Mouse (Mus musculus): ENCODE data around the gene Lrrc26. TPM values are rescaled to one million over a fixed set of nuclear protein-coding genes. Genes with fewer than 3 reads are reported as not detected.

Lrrc26 gene
- polyA plus RNA-seq (2012; fragmentation: generic; extraction: Trizol): not detected
- long read RNA-seq, experiment 1: 0 reads
- long read RNA-seq, experiment 2: 0 reads

GRCm38 (mm10) chr2:25289651-25290050 lies at the start of gene Lrrc26:
Gene Lrrc26 (plus strand): TSS chr2:25289915.
- H3K36me3 ChIP-seq (ENCODE audit: control insufficient read depth, insufficient read depth): peaks cover 15% of the 10 kb centered on the region
- H3K79me2 ChIP-seq (ENCODE audit: control insufficient read depth, insufficient read depth): no peaks in the 10 kb centered on the region
- peaks cover 56% of the 10 kb centered on the region for H3K27me3 ChIP-seq (ENCODE audit: control insufficient read depth, insufficient read depth, insufficient read length)
- TF ChIP-seq MAX (IDR thresholded peaks at IDR 0.05): no peak
- TF ChIP-seq MYOD1 (IDR thresholded peaks at IDR 0.05; ENCODE audit: control insufficient read depth, insufficient read length, low read depth): no peak
- TF ChIP-seq CTCF (IDR thresholded peaks at IDR 0.05; ENCODE audit: control insufficient read depth, insufficient read depth, insufficient read length): no peak
- TF ChIP-seq FOSL1 (IDR thresholded peaks at IDR 0.05; ENCODE audit: insufficient read depth, low read length, poor library complexity, severe bottlenecking): no peak
- TF ChIP-seq USF1 (IDR thresholded peaks at IDR 0.05; ENCODE audit: low read depth): no peak
- TF ChIP-seq MYOG (IDR thresholded peaks at IDR 0.05; ENCODE audit: control insufficient read depth, extremely low read depth, insufficient read length): no peak
- no peak for TF ChIP-seq CEBPB (IDR thresholded peaks at IDR 0.05; ENCODE audit: low read depth)
- no peaks in the 10 kb centered on the region for H3K79me3 ChIP-seq (ENCODE audit: low read depth)
- H3ac ChIP-seq (ENCODE audit: control insufficient read depth, insufficient read length, low read depth): no peak within 1 kb of the TSS
- no peak within 1 kb of the TSS for H3K4me3 ChIP-seq (ENCODE audit: insufficient read depth, poor library complexity, severe bottlenecking)

- no peak overlapping the region for H3ac ChIP-seq (ENCODE audit: control insufficient read depth, insufficient read length, low read depth)
- H3K4me3 ChIP-seq (ENCODE audit: insufficient read depth, poor library complexity, severe bottlenecking): no peak overlapping the region
- peaks cover 33% of the 10 kb centered on the region for H3K27me3 ChIP-seq (ENCODE audit: control insufficient read depth, insufficient read depth, insufficient read length)
- H3K36me3 ChIP-seq (ENCODE audit: control insufficient read depth, insufficient read depth): peaks cover 2% of the 10 kb centered on the region
- H3K79me3 ChIP-seq (ENCODE audit: low read depth): no peaks in the 10 kb centered on the region
- TF ChIP-seq MYOD1 (IDR thresholded peaks at IDR 0.05; ENCODE audit: control insufficient read depth, insufficient read length, low read depth): no peak
- no peak for TF ChIP-seq MAX (IDR thresholded peaks at IDR 0.05)
- no peak for TF ChIP-seq USF1 (IDR thresholded peaks at IDR 0.05; ENCODE audit: low read depth)
- no peak for TF ChIP-seq CEBPB (IDR thresholded peaks at IDR 0.05; ENCODE audit: low read depth)
- TF ChIP-seq FOSL1 (IDR thresholded peaks at IDR 0.05; ENCODE audit: insufficient read depth, low read length, poor library complexity, severe bottlenecking): no peak
- TF ChIP-seq CTCF (IDR thresholded peaks at IDR 0.05; ENCODE audit: control insufficient read depth, insufficient read depth, insufficient read length): no peak
- no peak for TF ChIP-seq MYOG (IDR thresholded peaks at IDR 0.05; ENCODE audit: control insufficient read depth, extremely low read depth, insufficient read length)
- H3K79me2 ChIP-seq (ENCODE audit: control insufficient read depth, insufficient read depth): no peaks in the 10 kb centered on the region
These were observed 49.4 kb upstream of the Lrrc26 start for GRCm38 (mm10) chr2:25240310-25240709.

GRCm38 (mm10) chr2:25240723-25241437 lies 48.8 kb upstream of the Lrrc26 start:
- TF ChIP-seq USF1 (IDR thresholded peaks at IDR 0.05; ENCODE audit: low read depth) (no peak), CEBPB (IDR thresholded peaks at IDR 0.05; ENCODE audit: low read depth) (no peak), FOSL1 (IDR thresholded peaks at IDR 0.05; ENCODE audit: insufficient read depth, low read length, poor library complexity, severe bottlenecking) (no peak), MAX (IDR thresholded peaks at IDR 0.05) (no peak), CTCF (IDR thresholded peaks at IDR 0.05; ENCODE audit: control insufficient read depth, insufficient read depth, insufficient read length) (no peak), MYOD1 (IDR thresholded peaks at IDR 0.05; ENCODE audit: control insufficient read depth, insufficient read length, low read depth) (no peak), MYOG (IDR thresholded peaks at IDR 0.05; ENCODE audit: control insufficient read depth, extremely low read depth, insufficient read length) (no peak)
- no peaks in the 10 kb centered on the region for H3K79me2 ChIP-seq (ENCODE audit: control insufficient read depth, insufficient read depth)
- H3K79me3 ChIP-seq (ENCODE audit: low read depth): no peaks in the 10 kb centered on the region
- H3K36me3 ChIP-seq (ENCODE audit: control insufficient read depth, insufficient read depth): peaks cover 5% of the 10 kb centered on the region
- H3K4me3 ChIP-seq (ENCODE audit: insufficient read depth, poor library complexity, severe bottlenecking): no peak overlapping the region
- peak overlapping the region; percentile 5 for H3ac ChIP-seq (ENCODE audit: control insufficient read depth, insufficient read length, low read depth)
- H3K27me3 ChIP-seq (ENCODE audit: control insufficient read depth, insufficient read depth, insufficient read length): peaks cover 28% of the 10 kb centered on the region

GRCm38 (mm10) chr2:25241438-25241775 lies 48.3 kb upstream of the Lrrc26 start:
- H3ac ChIP-seq (ENCODE audit: control insufficient read depth, insufficient read length, low read depth): no peak overlapping the region
- no peaks in the 10 kb centered on the region for H3K79me3 ChIP-seq (ENCODE audit: low read depth)
- no peaks in the 10 kb centered on the region for H3K79me2 ChIP-seq (ENCODE audit: control insufficient read depth, insufficient read depth)
- TF ChIP-seq MAX (IDR thresholded peaks at IDR 0.05) (no peak), USF1 (IDR thresholded peaks at IDR 0.05; ENCODE audit: low read depth) (no peak), CEBPB (IDR thresholded peaks at IDR 0.05; ENCODE audit: low read depth) (no peak), MYOG (IDR thresholded peaks at IDR 0.05; ENCODE audit: control insufficient read depth, extremely low read depth, insufficient read length) (no peak)
- H3K27me3 ChIP-seq (ENCODE audit: control insufficient read depth, insufficient read depth, insufficient read length): peaks cover 24% of the 10 kb centered on the region
- peaks cover 5% of the 10 kb centered on the region for H3K36me3 ChIP-seq (ENCODE audit: control insufficient read depth, insufficient read depth)
- H3K4me3 ChIP-seq (ENCODE audit: insufficient read depth, poor library complexity, severe bottlenecking): no peak overlapping the region

GRCm38 (mm10) chr2:25242101-25242506 lies 47.6 kb upstream of the Lrrc26 start, which contains the start of the genes Rnf208 and Cysrt1:
Gene Rnf208 (plus strand): TSS chr2:25242255.
Gene Cysrt1 (minus strand): TSS chr2:25242452.
- H3K4me3 ChIP-seq (ENCODE audit: insufficient read depth, poor library complexity, severe bottlenecking): no peak within 1 kb of the TSS

More at GRCm38 (mm10) chr2:25242101-25242506, 47.6 kb upstream of the Lrrc26 start, which contains the start of the genes Rnf208 and Cysrt1:
- H3K27me3 ChIP-seq (ENCODE audit: control insufficient read depth, insufficient read depth, insufficient read length): peaks cover 24% of the 10 kb centered on the region
- H3ac ChIP-seq (ENCODE audit: control insufficient read depth, insufficient read length, low read depth): no peak within 1 kb of the TSS
- TF ChIP-seq CTCF (IDR thresholded peaks at IDR 0.05; ENCODE audit: control insufficient read depth, insufficient read depth, insufficient read length): no peak
- no peak for TF ChIP-seq MYOG (IDR thresholded peaks at IDR 0.05; ENCODE audit: control insufficient read depth, extremely low read depth, insufficient read length)
- TF ChIP-seq MYOD1 (IDR thresholded peaks at IDR 0.05; ENCODE audit: control insufficient read depth, insufficient read length, low read depth): no peak
- no peak for TF ChIP-seq FOSL1 (IDR thresholded peaks at IDR 0.05; ENCODE audit: insufficient read depth, low read length, poor library complexity, severe bottlenecking)
- H3K36me3 ChIP-seq (ENCODE audit: control insufficient read depth, insufficient read depth): peaks cover 5% of the 10 kb centered on the region
- no peaks in the 10 kb centered on the region for H3K79me2 ChIP-seq (ENCODE audit: control insufficient read depth, insufficient read depth)
- H3K79me3 ChIP-seq (ENCODE audit: low read depth): no peaks in the 10 kb centered on the region

All from C2C12 (cell line).